Mouse (Mus musculus): ENCODE measurements around the gene Cdhr5.
"Not testable (repeated sequence)": the region's sequence is repeated elsewhere in the genome, so short reads cannot be mapped to it uniquely, and the experiment has no call there.

The Cdhr5 gene

GRCm38 (mm10) chr7:141277701-141278678 lies 1.4 kb upstream of the Cdhr5 start:
- DNase-seq = no peak

GRCm38 (mm10) chr7:141275356-141275755 lies 1.2 kb downstream of the Cdhr5 start:
- no peak for DNase-seq

- no peak for DNase-seq
Measured at GRCm38 (mm10) chr7:141270631-141271030, 6.0 kb downstream of the Cdhr5 start.

- no peak for DNase-seq
Measured at GRCm38 (mm10) chr7:141269273-141269545, 7.4 kb downstream of the Cdhr5 start.

- DNase-seq = peak in 1 of 2 experiments; percentile 31
Measured at GRCm38 (mm10) chr7:141268466-141269272, 7.9 kb downstream of the Cdhr5 start.

- DNase-seq = peak; percentile 61 to 69
Measured at GRCm38 (mm10) chr7:141265739-141266561, 10.6 kb downstream of the Cdhr5 start, which contains the start of gene Irf7. Gene Irf7 (minus strand): TSS chr7:141266481.

GRCm38 (mm10) chr7:141265411-141265738 lies 11.2 kb downstream of the Cdhr5 start:
- DNase-seq = no peak

GRCm38 (mm10) chr7:141264761-141265410 lies 11.7 kb downstream of the Cdhr5 start:
- DNase-seq = peak; percentile 48 to 59

GRCm38 (mm10) chr7:141264041-141264700 lies 12.4 kb downstream of the Cdhr5 start:
- DNase-seq = no peak

GRCm38 (mm10) chr7:141263640-141264039 lies 12.9 kb downstream of the Cdhr5 start:
- no peak for DNase-seq

GRCm38 (mm10) chr7:141261480-141261879 lies 15.1 kb downstream of the Cdhr5 start:
- DNase-seq = no peak

- DNase-seq = no peak
Measured at GRCm38 (mm10) chr7:141256159-141256558, 20.4 kb downstream of the Cdhr5 start.

- DNase-seq = not testable (repeated sequence)
Measured at GRCm38 (mm10) chr7:141250486-141250885, 26.1 kb downstream of the Cdhr5 start.

- no peak for DNase-seq
Measured at GRCm38 (mm10) chr7:141231551-141231950, 45.0 kb downstream of the Cdhr5 start.

GRCm38 (mm10) chr7:141231111-141231510 lies 45.5 kb downstream of the Cdhr5 start:
- no peak for DNase-seq

- DNase-seq = no peak
Measured at GRCm38 (mm10) chr7:141230570-141230969, 46.0 kb downstream of the Cdhr5 start.

- no peak for DNase-seq
Measured at GRCm38 (mm10) chr7:141229702-141230101, 46.9 kb downstream of the Cdhr5 start.

GRCm38 (mm10) chr7:141228279-141229067 lies 48.1 kb downstream of the Cdhr5 start, which contains the start of gene Phrf1:
Gene Phrf1 (plus strand): TSS chr7:141228784.
- DNase-seq = peak; percentile 81 to 95

- DNase-seq = no peak
Measured at GRCm38 (mm10) chr7:141227796-141228195, 48.8 kb downstream of the Cdhr5 start.

GRCm38 (mm10) chr7:141226535-141226934 lies 50.1 kb downstream of the Cdhr5 start:
- no peak for DNase-seq

- no peak for DNase-seq
Measured at GRCm38 (mm10) chr7:141222696-141223215, 53.8 kb downstream of the Cdhr5 start.

Measured in spleen, adult 18-20 months (tissue).